ENCODE assay signal across 25 mouse cellular contexts in genomic region chr19:4057962-4058361, GRCm38 (mm10). TPM values are rescaled to one million over a fixed set of nuclear protein-coding genes. Genes with fewer than 3 reads are reported as not detected.
DNase-seq lines count a peak whose midpoint lies in the region; ATAC-seq and TF ChIP-seq lines count a peak whose summit lies in the region.
"Had no signal": no experiment of that assay in that cellular context is flagged by ENCODE, and none has a peak within 500 bp of the region (broad histone marks: within the 10 kb centered on the region; RNA-seq: fewer than 3 reads in every experiment).

No protein-coding gene starts in this region.

- ATAC-seq in liver, embryonic 16.5 days (ENCODE audit: low read depth) = no peak
- ATAC-seq: forebrain, embryonic 15.5 days had no signal

- H3K4me2 ChIP-seq in liver, embryonic 16.5 days (ENCODE audit: low read depth, low read length) = peak overlapping the region; percentile 53
- H3K4me2 ChIP-seq: embryonic facial prominence, embryonic 12.5 days; forebrain, embryonic 15.5 days; heart, embryonic 13.5 days; hindbrain, embryonic 14.5 days had no signal

- no peak overlapping the region for H3K4me3 ChIP-seq in liver, adult 2 months (ENCODE audit: insufficient read depth, low read depth, low read length)
- H3K4me3 ChIP-seq in E14TG2a.4 (replicated peaks; ENCODE audit: low read length) = peak overlapping the region; percentile 59
- H3K4me3 ChIP-seq in bone marrow, adult 2 months (replicated peaks; ENCODE audit: control insufficient read depth, low read depth, low read length) = no peak overlapping the region
- H3K4me3 ChIP-seq in liver, embryonic 16.5 days (ENCODE audit: low read depth, low read length) = peak overlapping the region; percentile 44; the same call in 1 of the 2 replicates
- H3K4me3 ChIP-seq: embryonic facial prominence, embryonic 12.5 days; forebrain, embryonic 15.5 days; heart, embryonic 13.5 days had no signal

- no peaks in the 10 kb centered on the region for H3K27me3 ChIP-seq in liver, adult 2 months (ENCODE audit: control insufficient read depth, insufficient read depth, low read length)
- no peaks in the 10 kb centered on the region for H3K27me3 ChIP-seq in E14TG2a.4 (ENCODE audit: insufficient read depth, low read length)
- H3K27me3 ChIP-seq in liver, embryonic 16.5 days (ENCODE audit: control insufficient read depth, insufficient read depth, low read depth, low read length) = no peaks in the 10 kb centered on the region
- H3K27me3 ChIP-seq: embryonic facial prominence, embryonic 12.5 days; forebrain, embryonic 15.5 days; heart, embryonic 13.5 days had no signal

- H3K9me3 ChIP-seq in E14TG2a.4 (ENCODE audit: low read length) = no peaks in the 10 kb centered on the region
- H3K9me3 ChIP-seq in liver, embryonic 16.5 days (replicated peaks; ENCODE audit: control insufficient read depth, low read length) = no peaks in the 10 kb centered on the region
- H3K9me3 ChIP-seq: embryonic facial prominence, embryonic 12.5 days; forebrain, embryonic 15.5 days; G1E; heart, embryonic 13.5 days had no signal

- peak overlapping the region; percentile 71; the same call in 1 of the 2 replicates for H3K27ac ChIP-seq in liver, adult 2 months (replicated peaks; ENCODE audit: insufficient read depth, low read depth, low read length)
- H3K27ac ChIP-seq in bone marrow, adult 2 months (ENCODE audit: control insufficient read depth, insufficient read depth, low read depth, low read length, poor library complexity) = 0 out of 2 replicates have a peak overlapping the region, but pooled peaks have one; percentile 24
- peak overlapping the region; percentile 85 for H3K27ac ChIP-seq in liver, embryonic 16.5 days (ENCODE audit: low read length)
- H3K27ac ChIP-seq: embryonic facial prominence, embryonic 12.5 days; forebrain, embryonic 15.5 days; heart, embryonic 13.5 days; hindbrain, embryonic 14.5 days had no signal

- TF ChIP-seq POLR2A in liver, adult 2 months (IDR thresholded peaks at IDR 0.05; ENCODE audit: extremely low read depth, insufficient read depth, low read length) = no peak
- no peak for TF ChIP-seq POLR2A in bone marrow, adult 2 months (IDR thresholded peaks at IDR 0.05; ENCODE audit: borderline replicate concordance, control insufficient read depth, low read depth, low read length)

- no peak for DNase-seq in liver, adult 2 months (ENCODE audit: extremely low read depth, low read depth, low spot score)
- no peak for DNase-seq in liver
- DNase-seq in ovary, postnatal 14 days (ENCODE audit: low spot score) = no peak
- DNase-seq in cerebellum, adult 11-12 months = no peak
- DNase-seq: cerebellum, adult 11 months; cerebellum, adult 9-10 months; cerebellum, postnatal 25 days; gastrocnemius, postnatal 10 days had no signal

- 96% methylated on average over 7 of the region's 7 CpGs for WGBS in liver, adult 2 months
- WGBS in bone marrow, adult 2 months = 91% methylated on average over 7 of the region's 7 CpGs
- 80% methylated on average over 7 of the region's 7 CpGs for WGBS in liver, embryonic 16.5 days (ENCODE audit: insufficient replicate concordance)

- TF ChIP-seq CTCF in liver, adult 2 months (IDR thresholded peaks at IDR 0.05; ENCODE audit: low read depth, low read length) = no peak
- no peak for TF ChIP-seq CTCF in E14TG2a.4 (conservative IDR thresholded peaks at IDR 0.05; ENCODE audit: low read length)
- TF ChIP-seq CTCF in bone marrow, adult 2 months (IDR thresholded peaks at IDR 0.05; ENCODE audit: control insufficient read depth, insufficient read depth, low read length) = no peak

- H3K9ac ChIP-seq in liver, adult 2 months (ENCODE audit: low read depth, low read length) = no peak overlapping the region
- peak overlapping the region; percentile 60 for H3K9ac ChIP-seq in liver, embryonic 16.5 days (ENCODE audit: low read depth, low read length)
- H3K9ac ChIP-seq: embryonic facial prominence, embryonic 12.5 days; forebrain, embryonic 15.5 days; heart, embryonic 13.5 days; hindbrain, embryonic 14.5 days had no signal

- H3K79me2 ChIP-seq in liver, adult 2 months (ENCODE audit: control insufficient read depth, insufficient read depth, low read length) = no peaks in the 10 kb centered on the region

- peaks cover 28% of the 10 kb centered on the region for H3K4me1 ChIP-seq in liver, adult 2 months (ENCODE audit: control insufficient read depth, insufficient read depth, low read length)
- H3K4me1 ChIP-seq in E14TG2a.4 (replicated peaks; ENCODE audit: low read depth, low read length) = peaks cover 71% of the 10 kb centered on the region
- H3K4me1 ChIP-seq in bone marrow, adult 2 months (ENCODE audit: control insufficient read depth, insufficient read depth, low read length) = peaks cover 3% of the 10 kb centered on the region; the same call in 1 of the 2 replicates
- peaks cover 37% of the 10 kb centered on the region for H3K4me1 ChIP-seq in liver, embryonic 16.5 days (ENCODE audit: control insufficient read depth, low read depth, low read length)
- H3K4me1 ChIP-seq: forebrain, embryonic 15.5 days had no signal

- H3K36me3 ChIP-seq in liver, adult 2 months (ENCODE audit: control insufficient read depth, insufficient read depth, low read length) = no peaks in the 10 kb centered on the region
- no peaks in the 10 kb centered on the region for H3K36me3 ChIP-seq in E14TG2a.4 (ENCODE audit: insufficient read depth, low read length)
- H3K36me3 ChIP-seq in liver, embryonic 16.5 days (ENCODE audit: control insufficient read depth, insufficient read depth) = no peaks in the 10 kb centered on the region
- H3K36me3 ChIP-seq: embryonic facial prominence, embryonic 12.5 days; forebrain, embryonic 15.5 days; heart, embryonic 13.5 days had no signal

RNA-seq across cellular contexts. Expression of gene Gstp3, which starts 1.4 kb away (rescaled TPM):
- 21.5 and 28.1 TPM in 2 replicates for total RNA-seq in liver, adult 2 months (2014; rRNA removed)
- polyA plus RNA-seq in liver, adult 2 months (2012; rRNA removed) = 54.3 and 66.1 TPM in 2 replicates
- polyA plus RNA-seq in bone marrow, adult 2 months (2011; ENCODE audit: insufficient read depth, insufficient read length, low replicate concordance, missing spikeins) = 13.5 and 18.0 TPM in 2 replicates
- 95.4 and 105 TPM in 2 replicates for polyA plus RNA-seq in liver, embryonic 16.5 days (2015; fragmentation: Nextera tagmentation; extraction: Ambion mirVana)
- total RNA-seq: heart, adult 8-10 months had no signal
- polyA plus RNA-seq: brain, embryonic 14.5 days; cortical plate, adult 2 months; embryonic facial prominence, embryonic 12.5 days; forebrain, embryonic 11.5 days; forebrain, embryonic 15.5 days; heart, postnatal 0 days; hindbrain, embryonic 14.5 days had no signal

RNA-seq across cellular contexts. Expression of gene Gstp2, which starts 12.1 kb away (rescaled TPM):
- 4.1 and 7.9 TPM in 2 replicates for total RNA-seq in liver, adult 2 months (2014; rRNA removed)
- 4.4 and 9.2 TPM in 2 replicates for polyA plus RNA-seq in liver, adult 2 months (2012; rRNA removed)
- 21.6 TPM in 1 of 2 replicates, not detected in the other for polyA plus RNA-seq in bone marrow, adult 2 months (2011; ENCODE audit: insufficient read depth, insufficient read length, low replicate concordance, missing spikeins)
- polyA plus RNA-seq in liver, embryonic 16.5 days (2015; fragmentation: Nextera tagmentation; extraction: Ambion mirVana) = 6.1 and 17.4 TPM in 2 replicates
- total RNA-seq: G1E; hematopoietic stem cell, adult 5-6 weeks had no signal

RNA-seq across cellular contexts. Expression of gene Gstp1, which starts 20.2 kb away (rescaled TPM):
- 456 and 810 TPM in 2 replicates for total RNA-seq in liver, adult 2 months (2014; rRNA removed)
- 965 and 1,374 TPM in 2 replicates for polyA plus RNA-seq in liver, adult 2 months (2012; rRNA removed)
- 125 and 187 TPM in 2 replicates for polyA plus RNA-seq in bone marrow, adult 2 months (2011; ENCODE audit: insufficient read depth, insufficient read length, low replicate concordance, missing spikeins)
- 796 and 823 TPM in 2 replicates for polyA plus RNA-seq in liver, embryonic 16.5 days (2015; fragmentation: Nextera tagmentation; extraction: Ambion mirVana)

RNA-seq across cellular contexts. Expression of gene Cabp2, which starts 23.4 kb away (rescaled TPM):
- 0.13 and 0.37 TPM in 2 replicates for total RNA-seq in liver, adult 2 months (2014; rRNA removed)
- polyA plus RNA-seq in liver, adult 2 months (2012; rRNA removed) = 0.27 and 0.70 TPM in 2 replicates
- polyA plus RNA-seq in bone marrow, adult 2 months (2011; ENCODE audit: insufficient read depth, insufficient read length, low replicate concordance, missing spikeins) = not detected in 2 replicates
- 0.25 and 0.32 TPM in 2 replicates for polyA plus RNA-seq in liver, embryonic 16.5 days (2015; fragmentation: Nextera tagmentation; extraction: Ambion mirVana)
- total RNA-seq: adrenal gland, adult 8-10 months; adrenal gland, postnatal 36 days; G1E; gastrocnemius, postnatal 10 days; gastrocnemius, postnatal 4 days; heart, adult 8-10 months; hematopoietic stem cell, adult 5-6 weeks had no signal
- polyA plus RNA-seq: brain, embryonic 14.5 days; cortical plate, adult 2 months; forebrain, embryonic 11.5 days; forebrain, embryonic 15.5 days; G1E; heart, embryonic 13.5 days; heart, postnatal 0 days; hindbrain, embryonic 14.5 days had no signal

RNA-seq across cellular contexts. Expression of gene Cdk2ap2, which starts 39.0 kb away (rescaled TPM):
- total RNA-seq in liver, adult 2 months (2014; rRNA removed) = 33.9 and 44.0 TPM in 2 replicates
- polyA plus RNA-seq in liver, adult 2 months (2012; rRNA removed) = 185 and 198 TPM in 2 replicates
- polyA plus RNA-seq in bone marrow, adult 2 months (2011; ENCODE audit: insufficient read depth, insufficient read length, low replicate concordance, missing spikeins) = 93.3 and 143 TPM in 2 replicates
- 112 and 117 TPM in 2 replicates for polyA plus RNA-seq in liver, embryonic 16.5 days (2015; fragmentation: Nextera tagmentation; extraction: Ambion mirVana)

Comparison
In these comparisons a context has a peak if more than half of its experiments do, and no peak if none do; other contexts are left out.
1. H3K4me3 ChIP-seq: peak in E14TG2a.4 (single experiment) and liver, embryonic 16.5 days (single experiment); none in liver, adult 2 months (single experiment) and bone marrow, adult 2 months (single experiment).
2. H3K27ac ChIP-seq: peak in every context shown above with its lines; median percentile 85 in liver, embryonic 16.5 days; 71 in liver, adult 2 months; 24 in bone marrow, adult 2 months.